Mouse (Mus musculus): ENCODE results near the gene Radil. TPM values are rescaled to one million over a fixed set of nuclear protein-coding genes. Genes with fewer than 3 reads are reported as not detected.
A peak's percentile ranks its signal among the peaks of the same experiment; 100 is the strongest.

Radil gene
- polyA plus RNA-seq, 1 experiment from 2014 or later = 0.42 TPM

DNA sequence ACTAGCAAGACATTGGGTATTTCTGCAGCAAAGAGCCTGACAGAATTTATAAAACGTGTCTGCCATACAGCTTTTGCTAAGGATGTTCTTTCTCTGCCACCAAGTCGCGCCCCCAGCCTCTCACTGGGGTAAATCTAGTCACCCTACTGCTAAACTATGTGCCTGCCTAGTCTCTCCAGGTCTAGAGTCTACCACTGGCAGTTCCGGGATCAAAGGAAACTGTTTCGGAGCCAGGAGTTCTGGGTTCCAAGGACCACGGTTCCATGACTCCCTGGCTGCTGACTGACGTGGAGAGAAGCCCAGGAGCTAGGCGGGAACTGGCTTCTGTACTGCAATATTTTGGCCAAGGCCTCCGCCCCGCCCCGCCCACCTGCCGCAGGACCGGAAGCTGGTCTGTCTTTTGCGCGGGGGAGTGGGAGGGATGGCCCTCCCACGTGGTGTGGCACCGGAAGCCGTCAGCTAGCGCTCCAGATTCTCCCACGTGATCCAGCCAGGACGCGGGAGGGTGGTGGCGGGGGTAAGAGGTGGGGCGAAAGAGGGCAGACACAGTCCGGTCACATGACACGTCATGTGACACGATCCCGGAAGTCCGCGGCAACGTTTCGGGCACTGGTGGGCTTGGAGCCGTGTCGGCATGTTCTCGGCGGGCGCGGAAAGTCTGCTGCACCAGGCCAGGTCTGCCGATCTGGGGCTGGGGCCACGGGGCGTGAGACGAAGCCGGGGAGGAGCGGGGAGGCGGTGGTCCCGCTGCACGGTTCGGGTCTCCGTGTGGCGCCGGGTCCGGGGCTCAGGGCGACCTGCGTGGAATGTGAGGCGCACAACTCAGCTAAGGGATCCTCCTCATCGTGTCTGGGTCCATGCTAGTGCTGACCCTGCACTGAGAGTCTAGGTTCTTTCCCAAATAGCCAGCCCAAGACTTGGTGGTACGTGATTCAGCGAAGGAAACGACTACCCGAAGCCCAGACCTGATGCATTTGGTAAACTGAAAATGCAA, 87.1 kb downstream of the Radil start, which contains the start of gene Ap5z1:
Gene Ap5z1 (plus strand): TSS at position 484 of the 994 bp plus-strand sequence.
- CTCF ChIA-PET = interaction anchor here (3.2 kb wide), 1 partner anchor 16 kb away, joined by 16 read pairs; no protein-coding TSS in a partner anchor
- ATAC-seq (peak; percentile 77), DNase-seq (ENCODE audit: low read depth, low spot score) (peak; percentile 75)
- in situ Hi-C loops (cut with MboI; ENCODE audit: low pct_unique_long_range_greater_than_20kb) = no loop called here
- POLR2A ChIA-PET = interaction anchor here (0.6 to 1.8 kb wide), 2 partner anchors 18 to 61 kb away, joined by 3 to 6 read pairs; no protein-coding TSS in a partner anchor
- H3K27me3 ChIP-seq = no peaks in the 10 kb centered on the region
- no peak for TF ChIP-seq CTCF (IDR thresholded peaks at IDR 0.05)

DNA sequence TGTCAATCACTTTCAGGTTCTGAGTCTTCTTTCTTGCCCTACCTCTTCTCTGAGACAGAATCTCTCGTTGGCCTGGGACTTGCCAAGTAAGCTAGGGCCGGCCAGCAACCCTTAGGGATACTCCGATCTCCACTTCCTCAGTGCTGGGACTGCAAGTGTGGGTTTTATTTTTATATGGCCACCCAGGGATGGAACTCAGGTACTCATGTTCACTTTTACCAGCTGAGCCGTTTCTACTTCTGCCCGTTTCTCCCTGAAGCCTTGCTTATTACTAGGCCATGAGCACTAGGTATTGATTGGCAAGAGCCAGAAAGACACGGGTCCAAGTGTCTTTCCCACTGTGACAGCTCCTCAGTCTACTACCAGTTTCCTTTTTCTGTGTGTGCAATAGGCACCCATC, 87.9 kb downstream of the Radil start:
- DNase-seq (ENCODE audit: low read depth, low spot score) = no peak
- H3K27me3 ChIP-seq = no peaks in the 10 kb centered on the region
- ChIA-PET POLR2A (interaction anchor here (1.8 kb wide), 1 partner anchor 61 kb away, joined by 6 read pairs; no protein-coding TSS in a partner anchor), CTCF (interaction anchor here (3.2 kb wide), 1 partner anchor 16 kb away, joined by 16 read pairs; no protein-coding TSS in a partner anchor)
- no peak for ATAC-seq
- in situ Hi-C loops (cut with MboI; ENCODE audit: low pct_unique_long_range_greater_than_20kb) = no loop called here
- TF ChIP-seq CTCF (IDR thresholded peaks at IDR 0.05) = no peak

DNA sequence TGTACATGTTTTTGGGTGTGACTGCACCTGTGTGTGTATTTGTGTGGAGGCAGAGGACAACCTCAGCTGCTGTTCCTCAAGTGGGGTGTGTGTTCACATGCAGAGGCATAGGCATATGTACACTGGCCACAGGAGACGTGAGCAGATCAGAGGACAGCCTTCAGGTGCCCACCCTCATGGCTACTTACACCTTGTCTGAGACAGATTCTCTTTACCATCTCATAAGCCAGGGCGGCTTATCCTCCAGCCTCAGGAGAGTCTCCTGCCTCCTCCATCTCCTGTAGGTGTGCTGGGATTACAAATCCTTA, 88.3 kb downstream of the Radil start:
- DNase-seq (ENCODE audit: low read depth, low spot score) (no peak), ATAC-seq (no peak)
- ChIA-PET POLR2A (interaction anchor here (1.2 to 1.8 kb wide), 2 partner anchors 11 to 60 kb away, joined by 3 to 6 read pairs; no protein-coding TSS in a partner anchor), CTCF (interaction anchor here (3.2 kb wide), 1 partner anchor 15 kb away, joined by 16 read pairs; no protein-coding TSS in a partner anchor)
- no peak for TF ChIP-seq CTCF (IDR thresholded peaks at IDR 0.05)
- in situ Hi-C loops (cut with MboI; ENCODE audit: low pct_unique_long_range_greater_than_20kb) = no loop called here
- H3K27me3 ChIP-seq = no peaks in the 10 kb centered on the region

GRCm38 (mm10) chr5:142461942-142462640, 88.8 kb downstream of the Radil start:
- no peak for TF ChIP-seq CTCF (IDR thresholded peaks at IDR 0.05)
- no peaks in the 10 kb centered on the region for H3K27me3 ChIP-seq
- ATAC-seq (no peak), DNase-seq (ENCODE audit: low read depth, low spot score) (no peak)
- ChIA-PET POLR2A (interaction anchor here (1.2 to 1.8 kb wide), 2 partner anchors 11 to 60 kb away, joined by 3 to 6 read pairs; no protein-coding TSS in a partner anchor), CTCF (interaction anchor here (3.2 kb wide), 1 partner anchor 15 kb away, joined by 16 read pairs; no protein-coding TSS in a partner anchor)
- in situ Hi-C loops (cut with MboI; ENCODE audit: low pct_unique_long_range_greater_than_20kb) = no loop called here

DNA sequence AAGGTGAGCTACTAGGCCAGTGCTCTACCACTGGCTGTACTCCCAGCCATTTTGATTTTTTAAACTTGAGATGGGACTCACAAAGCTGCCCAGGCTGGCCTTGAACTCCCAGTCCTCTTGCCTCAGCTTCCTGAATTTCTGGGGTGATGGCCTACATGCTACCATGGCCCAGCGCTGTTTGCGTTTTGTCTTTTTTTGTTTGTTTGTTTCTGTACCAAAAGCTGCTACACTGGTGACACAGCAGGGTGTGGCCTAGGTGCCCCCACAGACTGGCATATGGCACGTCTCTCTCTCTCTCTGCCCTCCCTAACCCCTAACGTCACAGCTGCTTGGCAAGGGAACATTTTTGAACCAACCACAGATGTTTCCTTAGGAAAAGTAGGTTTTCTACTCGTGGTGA, 91.1 kb downstream of the Radil start:
- CTCF ChIA-PET = interaction anchor here (0.9 kb wide), 1 partner anchor 12 kb away, joined by 3 read pairs; no protein-coding TSS in a partner anchor
- TF ChIP-seq CTCF (IDR thresholded peaks at IDR 0.05) = no peak
- in situ Hi-C loops (cut with MboI; ENCODE audit: low pct_unique_long_range_greater_than_20kb) = no loop called here
- POLR2A ChIA-PET = interaction anchor here (0.6 kb wide), 1 partner anchor 59 kb away, joined by 4 read pairs; the partner anchor contains the start of gene Foxk1
- H3K27me3 ChIP-seq = no peaks in the 10 kb centered on the region
- DNase-seq (ENCODE audit: low read depth, low spot score) = no peak
- ATAC-seq = no peak

GRCm38 (mm10) chr5:142458791-142459557, 91.9 kb downstream of the Radil start:
- ATAC-seq (no peak), DNase-seq (ENCODE audit: low read depth, low spot score) (no peak)
- H3K27me3 ChIP-seq = no peaks in the 10 kb centered on the region
- in situ Hi-C loops (cut with MboI; ENCODE audit: low pct_unique_long_range_greater_than_20kb) = no loop called here
- ChIA-PET POLR2A (no interaction called here), CTCF (no interaction called here)
- no peak for TF ChIP-seq CTCF (IDR thresholded peaks at IDR 0.05)

GRCm38 (mm10) chr5:142457345-142457744, 93.6 kb downstream of the Radil start:
- no peaks in the 10 kb centered on the region for H3K27me3 ChIP-seq
- in situ Hi-C loops (cut with MboI; ENCODE audit: low pct_unique_long_range_greater_than_20kb) = no loop called here
- DNase-seq (ENCODE audit: low read depth, low spot score) (no peak), ATAC-seq (no peak)
- TF ChIP-seq CTCF (IDR thresholded peaks at IDR 0.05) = no peak
- ChIA-PET POLR2A (no interaction called here), CTCF (no interaction called here)

DNA sequence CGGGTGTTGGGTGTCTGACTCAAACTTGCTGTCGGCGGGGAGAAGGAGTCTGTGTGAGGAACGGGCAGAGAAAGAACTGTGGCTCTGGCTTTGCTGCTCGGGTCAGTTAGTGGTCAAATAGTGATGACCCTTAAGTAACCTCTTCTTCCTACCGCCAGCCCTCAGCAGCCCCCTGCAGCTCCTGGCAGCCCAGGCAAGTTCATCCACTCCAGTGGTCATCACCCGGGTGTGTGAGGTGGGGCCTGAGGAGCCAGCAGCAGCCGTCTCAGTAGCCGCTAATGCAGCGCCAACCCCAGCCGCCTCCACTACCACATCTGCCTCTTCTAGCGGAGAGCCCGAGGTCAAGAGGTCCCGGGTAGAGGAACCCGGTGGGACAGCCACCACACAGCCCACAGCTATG, 94.6 kb downstream of the Radil start:
- TF ChIP-seq CTCF (IDR thresholded peaks at IDR 0.05) = no peak
- DNase-seq (ENCODE audit: low read depth, low spot score) = no peak
- H3K27me3 ChIP-seq = no peaks in the 10 kb centered on the region
- in situ Hi-C loops (cut with MboI; ENCODE audit: low pct_unique_long_range_greater_than_20kb) = no loop called here
- CTCF ChIA-PET = no interaction called here
- no peak for ATAC-seq
- POLR2A ChIA-PET = no interaction called here

DNA sequence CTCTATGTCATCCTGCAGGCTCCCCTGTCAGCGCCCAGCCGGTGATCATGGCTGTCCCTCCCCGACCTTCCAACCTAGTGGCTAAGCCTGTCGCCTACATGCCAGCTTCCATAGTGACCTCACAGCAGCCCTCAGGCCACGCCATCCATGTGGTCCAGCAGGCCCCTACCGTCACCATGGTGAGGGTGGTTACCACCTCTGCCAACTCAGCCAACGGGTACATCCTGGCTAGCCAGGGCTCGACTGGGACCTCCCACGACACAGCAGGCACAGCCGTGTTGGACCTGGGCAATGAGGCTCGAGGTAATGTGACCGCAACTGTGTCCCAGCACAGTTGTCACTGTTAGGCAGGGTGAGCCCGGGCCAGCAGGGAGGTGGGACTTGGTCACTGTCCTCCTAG, 97.2 kb downstream of the Radil start:
- CTCF ChIA-PET = no interaction called here
- DNase-seq (ENCODE audit: low read depth, low spot score) = no peak
- no peaks in the 10 kb centered on the region for H3K27me3 ChIP-seq
- TF ChIP-seq CTCF (IDR thresholded peaks at IDR 0.05) = no peak
- POLR2A ChIA-PET = no interaction called here
- ATAC-seq = no peak
- in situ Hi-C loops (cut with MboI; ENCODE audit: low pct_unique_long_range_greater_than_20kb) = no loop called here

DNA sequence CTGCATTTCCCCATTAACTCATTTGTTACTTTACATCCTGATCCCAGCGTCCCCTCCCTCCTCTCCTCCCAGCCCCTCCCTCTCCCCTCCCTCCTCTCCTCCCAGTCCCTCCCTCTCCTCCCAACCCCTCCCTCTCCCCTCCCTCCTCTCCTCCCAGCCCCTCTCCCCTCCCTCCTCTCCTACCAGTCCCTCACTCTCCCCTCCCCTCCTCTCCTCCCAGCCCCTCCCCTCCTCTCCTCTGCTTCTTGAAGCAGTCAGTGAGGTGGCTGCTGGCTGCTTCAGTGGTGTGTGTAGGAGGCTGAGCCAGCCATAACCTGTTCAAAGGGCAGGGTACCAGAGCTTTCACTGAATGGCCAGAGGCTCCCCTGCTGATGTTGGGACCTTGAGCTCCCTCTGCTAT, 99.1 kb downstream of the Radil start:
- in situ Hi-C loops (cut with MboI; ENCODE audit: low pct_unique_long_range_greater_than_20kb) = no loop called here
- no peak for ATAC-seq
- POLR2A ChIA-PET = interaction anchor here (0.8 to 1.1 kb wide), 3 partner anchors 10 to 84 kb away, joined by 3 to 4 read pairs (median 3); no protein-coding TSS in a partner anchor
- H3K27me3 ChIP-seq = no peaks in the 10 kb centered on the region
- DNase-seq (ENCODE audit: low read depth, low spot score) = no peak
- CTCF ChIA-PET = interaction anchor here (1.5 kb wide), 1 partner anchor 50 kb away, joined by 3 read pairs; no protein-coding TSS in a partner anchor
- TF ChIP-seq CTCF (IDR thresholded peaks at IDR 0.05) = no peak
